Mouse (Mus musculus): Measurements from ENCODE around the gene Rtp2. TPM values are rescaled to one million over a fixed set of nuclear protein-coding genes. Genes with fewer than 3 reads are reported as not detected.

Gene Rtp2
- not detected in 2 replicates for polyA plus RNA-seq (2012; ENCODE audit: low replicate concordance)

GRCm38 (mm10) chr16:23932294-23932693 lies at the start of gene Rtp2:
Gene Rtp2 (minus strand): TSS chr16:23932394.

GRCm38 (mm10) chr16:23890636-23891035 lies 41.6 kb downstream of the Rtp2 start, which contains the start of gene Sst:
Gene Sst (minus strand): TSS chr16:23890958.

Other genes with a start within 250 kb of the Rtp2 start
- not detected in 2 replicates for gene Sst, start 41.4 kb downstream of the Rtp2 start, polyA plus RNA-seq (2012; ENCODE audit: low replicate concordance)
- gene Gm37419, start 56.1 kb upstream of the Rtp2 start, polyA plus RNA-seq (2012; ENCODE audit: low replicate concordance): not detected in 2 replicates
- gene Bcl6, start 56.5 kb upstream of the Rtp2 start, polyA plus RNA-seq (2012; ENCODE audit: low replicate concordance): 38.0 and 49.6 TPM in 2 replicates

All from hematopoietic multipotent progenitor cell, adult 10-12 weeks (in vitro differentiated cells).